Mouse (Mus musculus) heart, adult 2 months (tissue): ENCODE measurements around the gene Grik4. TPM values are rescaled to one million over a fixed set of nuclear protein-coding genes. Genes with fewer than 3 reads are reported as not detected.

Source experiments
- DNase-seq, 2 experiments: peaks; one replicate each; pipeline ENCODE4 v3.0.0; 2021
- H3K27ac ChIP-seq: fragments of 200-600 bp; 2 replicates; pipeline ENCODE4 v1.8.1; 2022
- H3K27me3 ChIP-seq: fragments of 200-500 bp; 2 replicates; pipeline ENCODE4 v1.6.1; 2012; ENCODE audit warnings: mild to moderate bottlenecking, low read length, inconsistent platforms, mixed read lengths; ENCODE audit not compliant: control insufficient read depth, insufficient read depth
- H3K36me3 ChIP-seq: fragments of 200-500 bp; 2 replicates; pipeline ENCODE4 v1.6.1; 2012; ENCODE audit warnings: low read length, inconsistent platforms; ENCODE audit not compliant: control insufficient read depth, insufficient read depth
- H3K4me1 ChIP-seq: fragments of 200-500 bp; 2 replicates; pipeline ENCODE4 v1.6.1; 2011; ENCODE audit warnings: low read length; ENCODE audit not compliant: control insufficient read depth, insufficient read depth
- H3K4me3 ChIP-seq: fragments of 200-600 bp; 2 replicates; pipeline ENCODE4 v1.8.1; 2022
- H3K79me2 ChIP-seq: fragments of 200-500 bp; replicated peaks from 2 replicates; pipeline ENCODE4 v1.6.1; 2012; ENCODE audit warnings: mild to moderate bottlenecking, inconsistent platforms, low read length, moderate library complexity, mixed read lengths; ENCODE audit not compliant: control insufficient read depth, insufficient read depth
- H3K9ac ChIP-seq: fragments of 200-500 bp; 2 replicates; pipeline ENCODE4 v1.6.1; 2012; ENCODE audit warnings: low read depth, mild to moderate bottlenecking, control low read depth, inconsistent platforms, low read length, mixed read lengths
- CTCF ChIP-seq: fragments of 200-600 bp; IDR thresholded peaks from 2 replicates; pipeline ENCODE4 v1.8.1; 2022; ENCODE audit warnings: antibody characterized with exemption, mild to moderate bottlenecking, moderate library complexity
- EP300 ChIP-seq: fragments of 200-500 bp; IDR thresholded peaks from 2 replicates; pipeline ENCODE4 v1.6.1; 2011; ENCODE audit warnings: low read depth, low read length, control low read depth; ENCODE audit not compliant: insufficient read depth
- POLR2A ChIP-seq: fragments of 200-500 bp; IDR thresholded peaks from 2 replicates; pipeline ENCODE4 v1.6.1; 2011; ENCODE audit warnings: mild to moderate bottlenecking, low read depth, low read length, control low read depth; ENCODE audit not compliant: insufficient read depth
- WGBS: fragments of 180-500 bp; shearing (Covaris S2); methylation state at CpG from one replicate; pipeline ENCODE4 v1.1.7; 2018; 5-methylcytosine and 5-hydroxymethylcytosine counted together
- intact Hi-C: fragments of 180-260 bp; cut with DNase I; formaldehyde crosslinking; loops from one replicate; pipeline ENCODE4 v1.15.1; 2025
- polyA plus RNA-seq: library from polyadenylated mRNA; depleted of rRNA; stranded (reverse); fragments of >200 nt; gene quantifications from 2 replicates; pipeline ENCODE4 v1.2.3, GENCODE M21; 2012
- total RNA-seq, 2 experiments: library from RNA; stranded (reverse); gene quantifications; 2 replicates each; pipeline ENCODE4 v1.2.3; 2021

Grik4 gene
- total and polyA plus RNA-seq, 3 experiments, result 0.02 to 0.09 TPM; not detected in 1

DNA sequence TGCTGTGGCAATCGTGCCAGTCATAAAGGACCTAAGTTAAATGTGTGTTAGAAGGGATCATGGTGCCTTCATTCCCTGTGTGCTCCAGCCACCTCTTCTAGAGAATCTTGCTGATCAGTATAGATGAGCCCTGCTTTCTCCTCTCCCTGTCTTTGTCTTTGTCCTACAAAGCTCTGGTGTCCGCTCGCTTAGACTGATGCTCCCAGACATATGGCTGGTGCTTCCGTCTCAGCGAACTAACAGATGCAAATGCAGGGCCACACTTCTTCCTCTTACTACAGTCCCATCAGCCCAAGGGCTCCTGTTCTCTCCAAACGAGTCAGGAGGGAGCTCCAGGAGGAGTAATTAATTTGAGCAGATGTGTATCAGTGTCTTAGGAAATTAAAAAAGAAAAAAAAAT, 71.4 kb downstream of the Grik4 start:
- intact Hi-C loops, result no loop called here
- Histone ChIP-seq H3K27ac (no peak overlapping the region), H3K79me2 (no peaks in the 10 kb centered on the region), H3K4me1 (no peaks in the 10 kb centered on the region), H3K4me3 (no peak overlapping the region), H3K27me3 (no peaks in the 10 kb centered on the region), H3K36me3 (no peaks in the 10 kb centered on the region), H3K9ac (no peak overlapping the region)
- no peak for TF ChIP-seq CTCF
- no peak for TF ChIP-seq POLR2A
- TF ChIP-seq EP300, result no peak
- no peak for DNase-seq
- WGBS, result 79% methylated on average over 6 of the region's 6 CpGs

DNA sequence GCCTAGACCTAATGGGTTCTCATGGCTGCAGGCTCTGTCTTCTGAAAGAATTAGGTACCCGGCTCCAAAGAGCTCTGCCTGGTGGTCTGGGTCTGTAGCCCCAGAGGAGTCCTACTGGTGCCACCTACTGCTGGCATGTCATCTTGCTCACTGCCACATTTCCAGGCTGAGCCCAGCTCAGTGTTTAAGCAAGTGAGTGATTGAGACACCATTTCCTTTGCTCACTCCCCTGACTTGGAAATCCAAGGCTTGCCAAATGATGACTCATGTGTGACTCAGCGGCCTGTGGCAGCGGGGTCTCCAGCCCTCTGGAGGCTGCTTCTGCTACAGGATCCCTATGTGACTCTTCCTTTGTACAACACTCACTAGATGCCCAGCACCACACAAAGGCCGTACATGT, 72.6 kb downstream of the Grik4 start:
- peak; percentile 18 to 26 for DNase-seq
- no peak overlapping the region for H3K9ac ChIP-seq
- H3K79me2 ChIP-seq, result no peaks in the 10 kb centered on the region
- no peaks in the 10 kb centered on the region for H3K4me1 ChIP-seq
- TF ChIP-seq CTCF (no peak), POLR2A (no peak), EP300 (no peak)
- 49% methylated on average over 4 of the region's 4 CpGs for WGBS
- H3K27ac ChIP-seq, result no peak overlapping the region
- H3K36me3 ChIP-seq, result no peaks in the 10 kb centered on the region
- H3K27me3 ChIP-seq, result no peaks in the 10 kb centered on the region
- H3K4me3 ChIP-seq, result no peak overlapping the region
- intact Hi-C loops, result no loop called here

DNA sequence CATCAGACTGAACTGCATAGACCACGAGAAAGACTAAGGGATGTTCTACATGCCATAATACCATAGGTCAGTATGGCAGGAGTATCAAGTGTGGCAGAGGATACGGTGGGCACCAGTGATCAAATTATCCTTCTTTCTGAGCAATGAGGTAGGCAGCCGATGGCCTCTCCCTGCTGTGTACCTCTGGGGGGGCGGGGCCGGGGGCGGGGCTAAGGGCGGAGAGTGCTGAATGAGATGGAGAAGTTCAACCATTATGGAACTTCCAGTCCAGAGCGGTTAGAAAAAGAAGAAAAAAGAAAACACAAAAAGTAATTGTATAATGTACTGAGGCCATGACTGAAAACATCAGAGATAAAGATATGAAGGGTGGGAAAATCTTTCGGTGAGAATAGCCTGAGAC, 74.0 kb downstream of the Grik4 start:
- no peaks in the 10 kb centered on the region for H3K79me2 ChIP-seq
- no peaks in the 10 kb centered on the region for H3K4me1 ChIP-seq
- no peaks in the 10 kb centered on the region for H3K27me3 ChIP-seq
- DNase-seq, result no peak
- no peak overlapping the region for H3K27ac ChIP-seq
- no peak overlapping the region for H3K4me3 ChIP-seq
- no peaks in the 10 kb centered on the region for H3K36me3 ChIP-seq
- no peak overlapping the region for H3K9ac ChIP-seq
- WGBS, result 54% methylated on average over 9 of the region's 9 CpGs
- intact Hi-C loops, result no loop called here
- TF ChIP-seq EP300 (no peak), CTCF (no peak), POLR2A (no peak)

DNA sequence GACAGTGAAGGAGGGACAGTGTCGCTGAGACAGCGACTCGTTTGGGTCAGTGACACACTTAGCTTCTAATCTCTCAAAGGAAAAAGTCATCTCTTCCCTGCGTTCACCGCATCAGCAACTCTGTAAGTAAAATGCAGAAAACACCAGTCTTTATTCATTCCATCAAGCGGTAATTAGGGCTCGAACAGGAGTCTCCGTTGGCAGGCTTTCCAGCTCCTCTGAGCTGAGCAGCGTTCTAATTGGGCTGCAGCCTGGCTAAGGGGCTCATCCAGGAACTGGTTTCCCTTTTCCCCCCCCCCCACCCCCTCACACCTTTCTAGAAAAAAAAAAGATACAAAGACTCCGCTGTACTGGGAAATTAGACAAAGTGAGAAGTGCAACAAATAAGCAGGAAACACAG, 75.8 kb downstream of the Grik4 start:
- DNase-seq, result no peak
- H3K36me3 ChIP-seq, result no peaks in the 10 kb centered on the region
- no peak overlapping the region for H3K27ac ChIP-seq
- TF ChIP-seq POLR2A (no peak), CTCF (no peak), EP300 (no peak)
- 69% methylated on average over 10 of the region's 10 CpGs for WGBS
- H3K27me3 ChIP-seq, result no peaks in the 10 kb centered on the region
- intact Hi-C loops, result no loop called here
- H3K9ac ChIP-seq, result no peak overlapping the region
- H3K4me3 ChIP-seq, result no peak overlapping the region
- no peaks in the 10 kb centered on the region for H3K79me2 ChIP-seq
- no peaks in the 10 kb centered on the region for H3K4me1 ChIP-seq

- no peak overlapping the region for H3K9ac ChIP-seq
- intact Hi-C loops, result no loop called here
- 85% methylated on average over 4 of the region's 4 CpGs for WGBS
- no peaks in the 10 kb centered on the region for H3K27me3 ChIP-seq
- no peaks in the 10 kb centered on the region for H3K4me1 ChIP-seq
- no peak overlapping the region for H3K27ac ChIP-seq
- DNase-seq, result no peak
- no peaks in the 10 kb centered on the region for H3K79me2 ChIP-seq
- no peak overlapping the region for H3K4me3 ChIP-seq
- TF ChIP-seq POLR2A, result no peak
- no peak for TF ChIP-seq EP300
- no peak for TF ChIP-seq CTCF
- H3K36me3 ChIP-seq, result no peaks in the 10 kb centered on the region
These were observed 77.6 kb downstream of the Grik4 start for GRCm38 (mm10) chr9:42866650-42867049.

DNA sequence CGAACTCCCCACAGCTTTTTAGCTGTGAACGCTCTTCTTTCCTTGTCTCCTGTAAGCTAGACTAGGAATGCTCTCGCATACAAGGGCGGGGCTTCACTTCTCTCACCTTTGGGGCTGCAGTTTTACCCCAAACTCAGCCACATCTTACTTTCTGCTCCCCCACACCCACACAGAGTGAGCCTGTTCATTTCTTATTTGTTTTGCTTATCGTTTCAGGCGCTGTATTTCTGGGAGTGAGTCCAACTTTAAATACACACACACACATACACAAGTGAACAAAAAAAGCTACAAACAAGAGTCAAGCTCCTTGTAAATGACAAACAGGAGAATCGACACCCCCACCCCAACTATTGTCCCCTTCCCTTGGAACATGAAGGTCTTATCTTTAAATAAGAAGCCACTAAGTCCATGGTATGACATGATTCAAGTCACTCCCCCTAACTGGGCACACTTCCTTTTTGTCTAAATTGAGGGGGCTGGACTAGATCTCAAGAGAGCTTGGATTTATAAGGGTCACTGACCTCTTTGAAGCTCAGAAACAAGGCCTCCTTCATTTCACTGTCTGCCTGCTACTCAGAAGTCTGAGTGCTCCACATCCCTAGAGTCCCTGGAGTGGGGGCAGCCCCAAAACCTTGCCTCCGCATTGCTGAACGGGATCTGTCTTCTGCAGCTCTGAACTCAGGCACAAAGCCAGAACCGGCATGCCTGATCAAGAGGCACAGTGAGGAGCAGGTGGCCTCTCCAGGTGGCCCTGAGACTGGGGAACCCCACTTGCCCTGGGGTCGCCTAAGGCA, 79.1 kb downstream of the Grik4 start:
- H3K27ac ChIP-seq, result no peak overlapping the region
- no peak overlapping the region for H3K9ac ChIP-seq
- WGBS, result 45% methylated on average over 11 of the region's 11 CpGs
- no peak overlapping the region for H3K4me3 ChIP-seq
- H3K4me1 ChIP-seq, result no peaks in the 10 kb centered on the region
- H3K27me3 ChIP-seq, result no peaks in the 10 kb centered on the region
- TF ChIP-seq CTCF, result no peak
- no peak for TF ChIP-seq EP300
- TF ChIP-seq POLR2A, result no peak
- intact Hi-C loops, result no loop called here
- DNase-seq, result no peak
- no peaks in the 10 kb centered on the region for H3K36me3 ChIP-seq
- no peaks in the 10 kb centered on the region for H3K79me2 ChIP-seq
